Mouse (Mus musculus) brain, embryonic 14.5 days (tissue): ENCODE measurements around the gene Ccdc184. TPM values are rescaled to one million over a fixed set of nuclear protein-coding genes. Genes with fewer than 3 reads are reported as not detected.
A peak's percentile ranks its signal among the peaks of the same experiment; 100 is the strongest.

Source experiments
- DNase-seq: peaks from one replicate; pipeline ENCODE4 v3.0.0-alpha.2; 2011; ENCODE audit warnings: low read depth
- CTCF ChIP-seq: fragments of 200-500 bp; IDR thresholded peaks from 2 replicates; pipeline ENCODE4 v1.5.1; 2012; ENCODE audit warnings: inconsistent platforms, mild to moderate bottlenecking, moderate library complexity, borderline replicate concordance; ENCODE audit not compliant: insufficient read depth, insufficient read length; ENCODE audit errors: extremely low read depth
- POLR2A ChIP-seq: fragments of 200-500 bp; IDR thresholded peaks from 2 replicates; pipeline ENCODE4 v1.6.1; 2012; ENCODE audit warnings: mild to moderate bottlenecking, inconsistent platforms, borderline replicate concordance; ENCODE audit not compliant: poor library complexity, insufficient read depth, insufficient read length, severe bottlenecking; ENCODE audit errors: extremely low read depth
- polyA plus RNA-seq: library from polyadenylated mRNA; depleted of rRNA; stranded (reverse); fragments of >200 nt; gene quantifications from 2 replicates; pipeline ENCODE4 v1.2.3, GENCODE M21; 2012; rRNA removed

Ccdc184 gene
- polyA plus RNA-seq, 1 experiment, result 59.2 TPM

DNA sequence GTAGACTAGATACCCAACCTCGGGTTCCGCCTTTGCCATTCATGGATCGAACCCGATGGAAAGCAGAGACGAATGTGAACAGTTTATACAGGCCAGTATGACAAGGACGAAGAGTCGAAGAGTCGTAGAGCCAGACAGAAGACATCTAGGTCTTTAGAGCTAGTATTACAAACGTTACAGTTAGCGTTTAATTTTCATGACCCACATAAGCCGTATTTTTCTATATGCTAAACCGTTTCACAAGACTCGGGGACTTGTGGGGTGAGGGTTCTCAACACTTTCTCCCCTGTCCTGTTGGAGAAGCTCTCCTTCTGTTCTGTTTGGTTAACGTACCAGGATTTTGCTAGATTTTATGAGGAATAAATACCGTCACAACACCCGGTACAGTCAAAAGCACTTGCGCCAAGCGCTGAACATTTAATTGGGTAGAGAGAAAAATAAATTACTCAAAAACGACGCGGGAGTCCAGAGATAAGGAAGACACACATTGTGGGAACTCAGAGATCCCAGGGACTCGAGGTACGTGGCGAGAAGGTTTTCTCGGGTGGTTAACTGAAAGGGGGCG is 13.7 kb downstream of the Ccdc184 start:
- no peak for TF ChIP-seq POLR2A
- no peak for TF ChIP-seq CTCF
- DNase-seq, result no peak

DNA sequence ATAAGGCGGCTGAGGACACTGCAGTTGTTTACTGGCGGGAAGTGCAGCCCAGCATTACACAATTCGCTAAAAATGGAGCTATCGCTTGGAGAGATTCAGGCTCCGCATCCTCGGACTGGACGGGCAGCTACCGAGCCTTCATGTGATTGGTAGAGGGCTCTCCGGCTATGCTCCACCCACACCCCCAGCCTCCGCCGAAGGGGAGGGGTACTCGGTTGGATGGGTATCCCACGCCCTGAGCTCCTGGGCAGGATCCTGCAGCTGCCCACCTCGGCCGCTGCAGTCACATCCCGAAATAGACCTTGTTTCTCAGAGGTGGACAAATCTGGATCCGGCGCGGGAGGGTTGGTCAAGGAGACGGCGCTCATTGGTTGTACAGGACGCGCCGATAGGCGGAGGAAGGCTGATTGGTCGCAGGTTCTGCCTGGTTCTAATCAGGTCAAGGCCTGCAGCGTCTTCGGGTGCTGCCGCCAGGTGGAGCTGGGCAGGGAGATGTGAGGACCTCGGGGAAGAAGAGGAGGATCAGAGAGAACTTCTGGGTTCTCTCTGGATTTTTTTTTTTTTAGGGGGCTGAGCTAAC is 14.3 kb downstream of the Ccdc184 start:
- TF ChIP-seq POLR2A (no peak), CTCF (peak; percentile 86)
- DNase-seq, result peak; percentile 96

DNA sequence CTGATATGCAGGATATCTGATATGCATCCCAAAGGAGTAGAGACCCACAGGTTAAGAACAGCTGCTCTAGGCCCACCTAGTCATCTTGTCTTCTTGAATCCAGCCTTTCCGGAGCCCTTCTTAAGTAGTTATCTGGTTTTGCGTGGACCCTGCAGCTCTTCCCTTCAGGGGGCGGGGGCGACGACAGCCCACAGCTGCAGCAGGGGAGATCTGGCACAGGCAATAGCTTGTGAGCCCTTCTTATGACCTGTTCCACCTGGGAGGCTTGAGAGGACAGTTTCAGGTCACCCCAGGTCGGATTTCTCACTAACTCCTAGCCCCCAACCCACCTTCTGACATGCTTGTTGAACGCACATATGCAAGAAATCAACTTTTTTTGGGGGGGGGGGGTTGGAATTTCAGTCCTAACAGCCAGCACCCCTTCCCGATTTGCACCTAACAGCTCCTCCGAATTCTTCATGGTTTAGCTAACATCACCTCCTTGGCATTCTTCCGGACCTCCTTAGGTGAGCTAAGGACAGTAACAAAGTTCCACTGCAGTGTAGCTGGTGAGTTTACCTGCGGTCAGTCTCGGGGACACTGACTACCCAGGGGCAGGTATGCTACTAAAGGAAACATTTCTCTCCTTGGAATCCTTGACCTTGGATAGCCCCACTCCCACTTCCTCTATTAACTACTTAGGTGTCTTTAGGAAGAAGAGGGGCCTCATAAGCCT is 15.1 kb downstream of the Ccdc184 start:
- no peak for DNase-seq
- TF ChIP-seq POLR2A, result no peak
- TF ChIP-seq CTCF, result no peak

DNA sequence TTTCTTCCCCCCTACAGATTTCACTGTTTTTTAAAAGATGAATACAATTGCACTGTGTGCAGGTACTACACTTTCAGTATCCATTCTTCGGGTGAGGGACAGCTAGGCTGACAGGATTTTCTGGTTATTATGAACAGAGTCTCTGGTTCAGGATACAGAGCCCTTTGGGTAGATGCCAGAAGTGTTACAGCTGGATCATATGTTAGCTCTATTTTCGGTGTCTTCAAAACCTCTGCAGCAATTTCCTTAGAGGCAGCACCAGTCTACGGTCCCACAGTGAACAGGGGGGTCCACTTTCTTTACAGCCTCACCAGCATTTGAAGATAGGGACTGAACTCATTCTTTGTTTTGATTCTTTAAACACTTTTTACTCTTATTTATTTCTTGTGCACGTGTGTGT is 17.5 kb downstream of the Ccdc184 start:
- DNase-seq, result no peak
- TF ChIP-seq POLR2A, result no peak

DNA sequence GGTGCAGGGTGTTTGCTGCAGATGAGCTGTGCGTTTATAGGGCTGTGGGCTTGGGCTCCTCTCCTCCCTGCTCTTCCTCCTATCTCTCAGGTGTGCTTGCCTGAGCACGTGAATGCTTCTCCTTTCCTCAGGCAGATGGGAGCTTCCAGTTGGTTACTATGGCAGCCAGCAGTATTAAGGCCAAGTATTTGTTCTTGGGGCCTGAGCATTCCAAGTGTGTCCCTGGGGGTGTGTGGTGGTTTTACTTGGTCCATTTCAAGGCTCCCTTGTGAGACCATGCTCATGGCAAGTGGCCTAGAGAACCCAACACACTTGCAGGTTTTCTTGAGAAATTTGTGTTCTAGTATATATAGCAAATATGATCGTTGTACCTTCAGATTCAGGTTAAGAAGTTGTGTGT is 28.5 kb downstream of the Ccdc184 start, which contains the start of gene Olfr288:
Olfr288 (minus strand) TSS at position 101 of the 400 bp plus-strand sequence.
- no peak for TF ChIP-seq POLR2A
- TF ChIP-seq CTCF, result no peak
- no peak for DNase-seq

DNA sequence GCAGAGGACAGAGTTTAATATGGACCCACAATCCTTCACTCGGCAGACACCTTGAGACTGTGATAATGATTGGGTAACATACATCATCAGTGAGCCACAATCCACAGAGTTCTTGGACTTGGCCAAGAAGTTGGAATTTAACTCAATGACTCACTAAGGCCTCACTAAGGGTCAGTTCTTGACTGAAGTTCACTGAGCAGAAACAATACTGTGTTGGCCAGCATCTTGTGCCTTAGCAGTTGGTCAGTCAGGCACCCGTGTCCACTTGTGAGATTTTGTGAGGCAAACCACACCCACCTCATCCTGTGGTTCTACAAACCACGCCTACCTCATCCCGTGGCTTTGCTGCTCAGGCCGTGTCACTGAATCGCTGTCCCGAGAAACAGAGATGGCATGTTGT is 42.7 kb downstream of the Ccdc184 start:
- TF ChIP-seq POLR2A (no peak), CTCF (no peak)
- DNase-seq, result no peak

DNA sequence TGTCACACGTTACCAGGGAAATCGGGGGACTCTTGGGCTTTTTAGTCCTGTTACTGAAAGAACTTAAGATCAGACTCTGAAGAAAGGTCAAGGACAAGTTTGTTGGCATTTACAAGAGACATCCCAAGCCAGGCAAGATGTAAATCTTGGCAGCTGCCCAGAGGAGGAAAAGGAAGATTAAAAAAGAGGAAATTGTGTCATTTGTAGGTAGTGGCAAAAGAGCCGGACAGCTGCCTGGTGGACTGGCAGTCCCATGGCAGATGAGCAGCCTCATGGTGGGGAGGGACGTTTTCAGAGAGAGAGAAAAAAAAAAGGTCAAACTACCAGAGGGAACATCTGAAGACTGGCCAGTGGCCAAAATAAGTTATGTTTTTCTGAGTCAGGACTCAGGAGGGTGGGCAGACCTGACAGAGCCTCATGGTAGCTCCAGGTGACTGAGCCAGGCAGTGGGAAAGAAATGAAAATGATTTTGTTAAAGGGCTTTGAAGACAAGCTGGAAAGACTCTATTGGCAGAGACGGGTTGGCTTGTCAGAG is 46.4 kb downstream of the Ccdc184 start:
- no peak for DNase-seq
- TF ChIP-seq CTCF (no peak), POLR2A (no peak)

DNA sequence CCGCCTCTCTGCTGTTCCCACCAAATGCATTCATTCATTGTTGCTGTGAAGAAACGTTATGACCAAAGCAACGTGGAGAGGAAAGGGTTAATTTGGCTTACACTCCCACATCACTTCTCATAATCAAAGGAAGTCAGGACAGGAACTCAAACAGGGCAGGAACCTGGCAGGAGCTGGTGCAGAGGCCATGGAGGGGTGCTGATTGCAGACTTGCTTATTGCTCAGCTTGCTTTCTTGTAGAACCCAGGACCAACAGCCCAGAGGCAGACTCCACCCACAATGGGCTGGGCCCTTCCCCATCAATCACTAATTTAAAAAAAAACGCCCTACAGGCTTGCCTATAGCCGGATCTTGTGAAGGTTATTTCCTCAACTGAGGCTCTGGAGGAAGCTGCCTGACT is 47.2 kb downstream of the Ccdc184 start:
- DNase-seq, result no peak
- no peak for TF ChIP-seq POLR2A

Other genes with a start within 250 kb of the Ccdc184 start
- 57.7 and 79.8 TPM in 2 replicates for gene Tmem106c, start 203.0 kb upstream of the Ccdc184 start, polyA plus RNA-seq
- 60.2 and 78.5 TPM in 2 replicates for gene Col2a1, start 162.5 kb upstream of the Ccdc184 start, polyA plus RNA-seq
- 96.7 and 102 TPM in 2 replicates for gene Pfkm, start 74.6 kb upstream of the Ccdc184 start, polyA plus RNA-seq
- 20.0 and 25.3 TPM in 2 replicates for gene Senp1, start 73.4 kb upstream of the Ccdc184 start, polyA plus RNA-seq
- 53.9 and 60.1 TPM in 2 replicates for gene Asb8, start 1.5 kb upstream of the Ccdc184 start, polyA plus RNA-seq
- gene Olfr288, start 28.4 kb downstream of the Ccdc184 start, polyA plus RNA-seq, result not detected in 2 replicates
- not detected in 2 replicates for gene Gm44579, start 53.8 kb downstream of the Ccdc184 start, polyA plus RNA-seq
- not detected in 2 replicates for gene Olfr287, start 53.9 kb downstream of the Ccdc184 start, polyA plus RNA-seq
- not detected in 2 replicates for gene Olfr286, start 67.3 kb downstream of the Ccdc184 start, polyA plus RNA-seq
- gene H1fnt, start 90.1 kb downstream of the Ccdc184 start, polyA plus RNA-seq, result not detected in 2 replicates
- gene Zfp641, start 129.0 kb downstream of the Ccdc184 start, polyA plus RNA-seq, result 7.7 and 13.9 TPM in 2 replicates
- gene Olfr285, start 150.2 kb downstream of the Ccdc184 start, polyA plus RNA-seq, result not detected in 2 replicates
- not detected in 2 replicates for gene Olfr284, start 173.8 kb downstream of the Ccdc184 start, polyA plus RNA-seq
- not detected in 2 replicates for gene Olfr283, start 213.8 kb downstream of the Ccdc184 start, polyA plus RNA-seq